In the genomic region with DNA sequence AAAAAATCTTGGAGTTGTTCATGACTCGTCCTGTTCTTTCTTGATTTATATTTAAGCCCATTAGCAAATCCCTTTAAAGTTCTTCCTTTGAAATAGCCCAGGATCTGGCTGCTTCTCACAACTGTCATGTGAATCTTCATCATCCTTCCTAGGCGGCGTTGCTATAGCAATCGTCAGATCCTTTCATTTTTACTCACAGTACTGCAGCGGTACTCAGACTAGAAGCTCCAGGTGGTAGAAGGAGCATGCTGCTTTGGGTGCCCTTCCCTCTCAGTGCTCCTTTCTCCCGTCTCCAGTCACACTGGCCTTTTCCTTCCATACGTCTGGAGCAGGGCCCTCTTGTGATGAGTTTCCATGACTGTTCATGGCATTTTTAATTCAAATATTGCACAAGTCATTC, we compare ENCODE assay signal across 22 mouse cellular contexts.
A peak's percentile ranks its signal among the peaks of the same experiment; 100 is the strongest.
DNase-seq lines count a peak whose midpoint lies in the region; ATAC-seq and TF ChIP-seq lines count a peak whose summit lies in the region.
"Had no signal": no experiment of that assay in that cellular context is flagged by ENCODE, and none has a peak within 500 bp of the region (broad histone marks: within the 10 kb centered on the region; RNA-seq: fewer than 3 reads in every experiment).

No protein-coding gene starts in this region.

- H3K4me1 ChIP-seq in forebrain, embryonic 10.5 days: peaks cover 57% of the 10 kb centered on the region
- peaks cover 29% of the 10 kb centered on the region for H3K4me1 ChIP-seq in forebrain, embryonic 15.5 days

- H3K27ac ChIP-seq in forebrain, embryonic 10.5 days: peak overlapping the region; percentile 60; the same call in 1 of the 2 replicates
- H3K27ac ChIP-seq in forebrain, embryonic 15.5 days (replicated peaks): no peak overlapping the region
- peak overlapping the region; percentile 82 for H3K27ac ChIP-seq in left cerebral cortex, adult 2 months
- H3K27ac ChIP-seq: heart, adult 2 months; limb, embryonic 10.5 days; midbrain, embryonic 12.5 days; neural tube, embryonic 12.5 days had no signal

- no peak for DNase-seq in forebrain, embryonic 10.5 days (ENCODE audit: extremely low spot score, low spot score)
- DNase-seq in layer of hippocampus, adult 9-11 months: peak; percentile 68
- no peak for DNase-seq in layer of hippocampus, postnatal 10 days (ENCODE audit: low spot score in 2 of 2)
- DNase-seq in left cerebral cortex, adult 2 months (ENCODE audit: extremely low spot score in 1 of 2, low spot score in 2 of 2): peak in 1 of 2 experiments; percentile 39
- peak; percentile 74 for DNase-seq in telencephalon, adult 2 months (ENCODE audit: low read depth, low spot score)
- DNase-seq in adrenal gland, adult 2 months: no peak
- DNase-seq in kidney, postnatal 10 days: no peak
- DNase-seq: adrenal gland, postnatal 36 days; cerebellum, adult 2 months; cerebellum, postnatal 36 days; gastrocnemius, postnatal 10 days; liver, postnatal 0 days; lung, postnatal 10 days had no signal

- no peak overlapping the region for H3K4me2 ChIP-seq in forebrain, embryonic 15.5 days (replicated peaks)
- H3K4me2 ChIP-seq: midbrain, embryonic 12.5 days; neural tube, embryonic 12.5 days had no signal

- TF ChIP-seq CTCF in left cerebral cortex, adult 2 months (IDR thresholded peaks at IDR 0.05): no peak

- no peaks in the 10 kb centered on the region for H3K36me3 ChIP-seq in forebrain, embryonic 10.5 days (replicated peaks)
- H3K36me3 ChIP-seq in forebrain, embryonic 15.5 days: no peaks in the 10 kb centered on the region
- H3K36me3 ChIP-seq: limb, embryonic 10.5 days; midbrain, embryonic 12.5 days; neural tube, embryonic 12.5 days had no signal

- H3K27me3 ChIP-seq in forebrain, embryonic 10.5 days (ENCODE audit: poor library complexity, severe bottlenecking): no peaks in the 10 kb centered on the region
- H3K27me3 ChIP-seq in forebrain, embryonic 15.5 days: no peaks in the 10 kb centered on the region
- H3K27me3 ChIP-seq: midbrain, embryonic 12.5 days; neural tube, embryonic 12.5 days had no signal

- 92% methylated on average over 7 of the region's 7 CpGs for WGBS in forebrain, embryonic 10.5 days
- whole genome bisulfite sequencing in forebrain, embryonic 15.5 days: 77% methylated on average over 7 of the region's 7 CpGs

- no peaks in the 10 kb centered on the region for H3K9me3 ChIP-seq in forebrain, embryonic 10.5 days
- H3K9me3 ChIP-seq in forebrain, embryonic 15.5 days: no peaks in the 10 kb centered on the region
- H3K9me3 ChIP-seq: limb, embryonic 10.5 days; midbrain, embryonic 12.5 days; neural tube, embryonic 12.5 days had no signal

- no peak overlapping the region for H3K4me3 ChIP-seq in forebrain, embryonic 10.5 days
- no peak overlapping the region for H3K4me3 ChIP-seq in forebrain, embryonic 15.5 days
- H3K4me3 ChIP-seq in left cerebral cortex, adult 2 months: no peak overlapping the region
- H3K4me3 ChIP-seq: erythroblast, embryonic 14.5 days; heart, adult 2 months; limb, embryonic 10.5 days; midbrain, embryonic 12.5 days; neural tube, embryonic 12.5 days had no signal

- no peak for ATAC-seq in forebrain, embryonic 15.5 days (replicated peaks)
- ATAC-seq: forebrain, embryonic 16.5 days; hindbrain, embryonic 16.5 days; intestine, embryonic 16.5 days; liver, postnatal 0 days had no signal

- intact Hi-C loops in left cerebral cortex, adult 2 months (cut with DNase I): no loop called here

- H3K9ac ChIP-seq in forebrain, embryonic 15.5 days (replicated peaks): no peak overlapping the region
- H3K9ac ChIP-seq: liver, postnatal 0 days; midbrain, embryonic 12.5 days; neural tube, embryonic 12.5 days had no signal

Comparison
In these comparisons a context has a peak if more than half of its experiments do, and no peak if none do; other contexts are left out.
1. DNase-seq: peak in layer of hippocampus, adult 9-11 months (single experiment) and telencephalon, adult 2 months (single experiment); none in forebrain, embryonic 10.5 days (single experiment), layer of hippocampus, postnatal 10 days (0 of 2), adrenal gland, adult 2 months (single experiment) and kidney, postnatal 10 days (single experiment).